Mouse (Mus musculus) forebrain, embryonic 13.5 days (tissue): Measurements from ENCODE around the gene Ctrc. TPM values are rescaled to one million over a fixed set of nuclear protein-coding genes. Genes with fewer than 3 reads are reported as not detected.
A peak's percentile ranks its signal among the peaks of the same experiment; 100 is the strongest.

ENCODE experiments used
- ATAC-seq: fragments of 200-750 bp; cut with Nextera tagmentation; 2 replicates; pipeline ENCODE4 v1.8.0; 2017
- H3K27ac ChIP-seq: fragments of 300-500 bp; sonication (generic); 2 replicates; pipeline ENCODE4 v1.5.1; 2015; ENCODE audit warnings: inconsistent platforms, mild to moderate bottlenecking, moderate library complexity
- H3K27me3 ChIP-seq: fragments of 300-500 bp; sonication (generic); 2 replicates; pipeline ENCODE4 v1.6.1; 2015; ENCODE audit warnings: mild to moderate bottlenecking, inconsistent platforms
- H3K36me3 ChIP-seq: fragments of 300-500 bp; sonication (generic); 2 replicates; pipeline ENCODE4 v1.6.1; 2015; ENCODE audit warnings: mild to moderate bottlenecking, inconsistent platforms; ENCODE audit not compliant: poor library complexity, severe bottlenecking
- H3K4me1 ChIP-seq: fragments of 300-500 bp; sonication (generic); 2 replicates; pipeline ENCODE4 v1.6.1; 2015; ENCODE audit warnings: inconsistent platforms
- H3K4me2 ChIP-seq: fragments of 300-500 bp; sonication (generic); 2 replicates; pipeline ENCODE4 v1.6.1; 2015; ENCODE audit warnings: inconsistent platforms, mild to moderate bottlenecking, moderate library complexity
- H3K4me3 ChIP-seq: fragments of 300-500 bp; sonication (generic); 2 replicates; pipeline ENCODE4 v1.5.1; 2015; ENCODE audit warnings: mild to moderate bottlenecking, inconsistent platforms
- H3K9ac ChIP-seq: fragments of 300-500 bp; sonication (generic); 2 replicates; pipeline ENCODE4 v1.6.1; 2015; ENCODE audit warnings: mild to moderate bottlenecking, inconsistent platforms
- H3K9me3 ChIP-seq: fragments of 300-500 bp; sonication (generic); replicated peaks from 2 replicates; pipeline ENCODE4 v1.6.1; 2016; ENCODE audit warnings: inconsistent platforms
- WGBS: fragments of 180-500 bp; shearing (Covaris S2); methylation state at CpG from one replicate; pipeline ENCODE4 v1.1.7; 2015; 5-methylcytosine and 5-hydroxymethylcytosine counted together
- polyA plus RNA-seq: library from polyadenylated mRNA; unstranded; fragments of >200 nt; fragmentation: Nextera tagmentation; extraction: Ambion mirVana; gene quantifications from 2 replicates; pipeline ENCODE4 v1.2.1, GENCODE M21; 2015

Ctrc gene
- polyA plus RNA-seq, result not detected in 2 replicates

GRCm38 (mm10) chr4:141845999-141846398 is at the start of gene Ctrc:
Gene Ctrc (minus strand): TSS chr4:141846359.
- Histone ChIP-seq H3K4me1 (no peaks in the 10 kb centered on the region), H3K27ac (no peak within 1 kb of the TSS), H3K27me3 (no peaks in the 10 kb centered on the region), H3K36me3 (no peaks in the 10 kb centered on the region), H3K4me2 (no peak within 1 kb of the TSS), H3K4me3 (no peak within 1 kb of the TSS), H3K9me3 (no peaks in the 10 kb centered on the region), H3K9ac (no peak within 1 kb of the TSS)
- WGBS, result 88% methylated on average over 6 of the region's 6 CpGs
- ATAC-seq, result no peak

- H3K4me3 ChIP-seq, result no peak overlapping the region
- no peaks in the 10 kb centered on the region for H3K27me3 ChIP-seq
- H3K36me3 ChIP-seq, result no peaks in the 10 kb centered on the region
- ATAC-seq, result no peak
- no peak overlapping the region for H3K27ac ChIP-seq
- H3K9ac ChIP-seq, result no peak overlapping the region
- H3K4me2 ChIP-seq, result no peak overlapping the region
- H3K9me3 ChIP-seq, result no peaks in the 10 kb centered on the region
- H3K4me1 ChIP-seq, result peaks cover 43% of the 10 kb centered on the region
- 90% methylated on average over 12 of the region's 12 CpGs for WGBS
Observed at GRCm38 (mm10) chr4:141895772-141896171, 49.6 kb upstream of the Ctrc start.

GRCm38 (mm10) chr4:141893157-141893784 is 47.1 kb upstream of the Ctrc start:
- Histone ChIP-seq H3K27me3 (no peaks in the 10 kb centered on the region), H3K9ac (no peak overlapping the region), H3K4me3 (no peak overlapping the region), H3K4me2 (no peak overlapping the region), H3K9me3 (no peaks in the 10 kb centered on the region), H3K27ac (no peak overlapping the region), H3K4me1 (peaks cover 19% of the 10 kb centered on the region), H3K36me3 (no peaks in the 10 kb centered on the region)
- WGBS, result 85% methylated on average over 8 of the region's 8 CpGs
- ATAC-seq, result no peak

- Histone ChIP-seq H3K9me3 (no peaks in the 10 kb centered on the region), H3K4me1 (no peaks in the 10 kb centered on the region), H3K4me2 (no peak overlapping the region), H3K27me3 (no peaks in the 10 kb centered on the region), H3K9ac (no peak overlapping the region), H3K27ac (no peak overlapping the region), H3K36me3 (no peaks in the 10 kb centered on the region), H3K4me3 (no peak overlapping the region)
- WGBS, result 51% methylated on average over 6 of the region's 6 CpGs
- ATAC-seq, result no peak
Observed at GRCm38 (mm10) chr4:141886385-141886968, 40.3 kb upstream of the Ctrc start.

GRCm38 (mm10) chr4:141885451-141885850 is 39.3 kb upstream of the Ctrc start:
- Histone ChIP-seq H3K36me3 (no peaks in the 10 kb centered on the region), H3K4me3 (no peak overlapping the region), H3K27ac (no peak overlapping the region), H3K4me2 (no peak overlapping the region), H3K9ac (no peak overlapping the region), H3K27me3 (no peaks in the 10 kb centered on the region), H3K9me3 (no peaks in the 10 kb centered on the region), H3K4me1 (no peaks in the 10 kb centered on the region)
- WGBS, result 85% methylated on average over 9 of the region's 9 CpGs
- ATAC-seq, result no peak

- no peak for ATAC-seq
- H3K4me2 ChIP-seq, result no peak overlapping the region
- 90% methylated on average over 7 of the region's 7 CpGs for WGBS
- H3K9me3 ChIP-seq, result no peaks in the 10 kb centered on the region
- H3K4me1 ChIP-seq, result no peaks in the 10 kb centered on the region
- H3K9ac ChIP-seq, result no peak overlapping the region
- H3K36me3 ChIP-seq, result no peaks in the 10 kb centered on the region
- no peak overlapping the region for H3K27ac ChIP-seq
- H3K27me3 ChIP-seq, result no peaks in the 10 kb centered on the region
- no peak overlapping the region for H3K4me3 ChIP-seq
Observed at GRCm38 (mm10) chr4:141882858-141883257, 36.7 kb upstream of the Ctrc start.

GRCm38 (mm10) chr4:141881950-141882349 is 35.8 kb upstream of the Ctrc start:
- H3K9ac ChIP-seq, result no peak overlapping the region
- H3K27me3 ChIP-seq, result no peaks in the 10 kb centered on the region
- no peak overlapping the region for H3K4me2 ChIP-seq
- H3K27ac ChIP-seq, result no peak overlapping the region
- H3K36me3 ChIP-seq, result no peaks in the 10 kb centered on the region
- no peak overlapping the region for H3K4me3 ChIP-seq
- 83% methylated on average over 5 of the region's 5 CpGs for WGBS
- H3K9me3 ChIP-seq, result no peaks in the 10 kb centered on the region
- H3K4me1 ChIP-seq, result no peaks in the 10 kb centered on the region
- no peak for ATAC-seq

GRCm38 (mm10) chr4:141881289-141881914 is 35.2 kb upstream of the Ctrc start:
- 70% methylated on average over 10 of the region's 10 CpGs for WGBS
- no peak overlapping the region for H3K9ac ChIP-seq
- H3K4me2 ChIP-seq, result no peak overlapping the region
- no peak overlapping the region for H3K4me3 ChIP-seq
- ATAC-seq, result no peak
- H3K9me3 ChIP-seq, result no peaks in the 10 kb centered on the region
- no peak overlapping the region for H3K27ac ChIP-seq
- H3K27me3 ChIP-seq, result no peaks in the 10 kb centered on the region
- no peaks in the 10 kb centered on the region for H3K36me3 ChIP-seq
- H3K4me1 ChIP-seq, result no peaks in the 10 kb centered on the region

- Histone ChIP-seq H3K9ac (no peak overlapping the region), H3K4me2 (no peak overlapping the region), H3K4me1 (peaks cover 10% of the 10 kb centered on the region), H3K4me3 (no peak overlapping the region), H3K27ac (no peak overlapping the region), H3K36me3 (no peaks in the 10 kb centered on the region), H3K9me3 (no peaks in the 10 kb centered on the region), H3K27me3 (no peaks in the 10 kb centered on the region)
- ATAC-seq, result no peak
- 75% methylated on average over 9 of the region's 9 CpGs for WGBS
Observed at GRCm38 (mm10) chr4:141879875-141880274, 33.7 kb upstream of the Ctrc start.

GRCm38 (mm10) chr4:141879074-141879473 is 32.9 kb upstream of the Ctrc start:
- H3K36me3 ChIP-seq, result no peaks in the 10 kb centered on the region
- WGBS, result 77% methylated on average over 4 of the region's 4 CpGs
- ATAC-seq, result no peak
- no peak overlapping the region for H3K4me2 ChIP-seq
- peaks cover 13% of the 10 kb centered on the region for H3K4me1 ChIP-seq
- H3K27ac ChIP-seq, result no peak overlapping the region
- H3K27me3 ChIP-seq, result no peaks in the 10 kb centered on the region
- no peak overlapping the region for H3K9ac ChIP-seq
- no peaks in the 10 kb centered on the region for H3K9me3 ChIP-seq
- no peak overlapping the region for H3K4me3 ChIP-seq

- Histone ChIP-seq H3K9ac (no peak overlapping the region), H3K4me1 (peaks cover 17% of the 10 kb centered on the region), H3K4me2 (no peak overlapping the region), H3K36me3 (no peaks in the 10 kb centered on the region), H3K4me3 (no peak overlapping the region), H3K27me3 (no peaks in the 10 kb centered on the region), H3K9me3 (no peaks in the 10 kb centered on the region), H3K27ac (no peak overlapping the region)
- ATAC-seq, result no peak
- 80% methylated on average over 7 of the region's 7 CpGs for WGBS
Observed at GRCm38 (mm10) chr4:141878621-141879020, 32.5 kb upstream of the Ctrc start.

- Histone ChIP-seq H3K4me3 (peak overlapping the region; percentile 79), H3K27me3 (no peaks in the 10 kb centered on the region), H3K36me3 (0 out of 2 replicates have a peak, but pooled peaks cover 6% of the 10 kb centered on the region), H3K4me1 (peaks cover 48% of the 10 kb centered on the region), H3K27ac (peak overlapping the region; percentile 52; the same call in 1 of the 2 replicates), H3K9ac (peak overlapping the region; percentile 91), H3K4me2 (peak overlapping the region; percentile 94), H3K9me3 (no peaks in the 10 kb centered on the region)
- peak; percentile 9; the same call in 1 of the 2 replicates for ATAC-seq
- 11% methylated on average over 8 of the region's 8 CpGs for WGBS
Observed at GRCm38 (mm10) chr4:141875481-141876108, 29.4 kb upstream of the Ctrc start.
